Mouse (Mus musculus) limb, embryonic 11.5 days (tissue): Measurements from ENCODE around the gene Cenpf. TPM values are rescaled to one million over a fixed set of nuclear protein-coding genes. Genes with fewer than 3 reads are reported as not detected.

Source experiments
- ATAC-seq: fragments of 200-750 bp; cut with Nextera tagmentation; 2 replicates; pipeline ENCODE4 v1.8.0; 2017; ENCODE audit warnings: low read depth; ENCODE audit not compliant: insufficient number of reproducible peaks, low FRiP score, low TSS enrichment
- DNase-seq: peaks from one replicate; pipeline ENCODE4 v3.0.0-alpha.2; 2015; ENCODE audit warnings: low spot score
- H3K27ac ChIP-seq: fragments of 300-500 bp; sonication (generic); replicated peaks from 2 replicates; pipeline ENCODE4 v1.5.1; 2014; ENCODE audit warnings: low read depth, mild to moderate bottlenecking, low read length
- H3K27me3 ChIP-seq: fragments of 300-500 bp; sonication (generic); 2 replicates; pipeline ENCODE4 v1.6.1; 2014; ENCODE audit warnings: mild to moderate bottlenecking, low read length, mixed read lengths; ENCODE audit not compliant: control insufficient read depth, insufficient read depth
- H3K36me3 ChIP-seq: fragments of 300-500 bp; sonication (generic); 2 replicates; pipeline ENCODE4 v1.6.1; 2014; ENCODE audit warnings: mild to moderate bottlenecking, low read length, moderate library complexity, mixed read lengths; ENCODE audit not compliant: control insufficient read depth, insufficient read depth
- H3K4me1 ChIP-seq: fragments of 300-500 bp; sonication (generic); 2 replicates; pipeline ENCODE4 v1.6.1; 2014; ENCODE audit warnings: low read length, mixed read lengths; ENCODE audit not compliant: control insufficient read depth, insufficient read depth
- H3K4me2 ChIP-seq: fragments of 300-500 bp; sonication (generic); 2 replicates; pipeline ENCODE4 v1.6.1; 2014; ENCODE audit warnings: low read depth, mild to moderate bottlenecking, moderate library complexity; ENCODE audit not compliant: severe bottlenecking
- H3K4me3 ChIP-seq: fragments of 300-500 bp; sonication (generic); 2 replicates; pipeline ENCODE4 v1.5.1; 2014; ENCODE audit warnings: low read depth, low read length
- H3K9ac ChIP-seq: fragments of 300-500 bp; sonication (generic); 2 replicates; pipeline ENCODE4 v1.6.1; 2014; ENCODE audit warnings: mild to moderate bottlenecking, low read length
- H3K9me3 ChIP-seq: fragments of 300-500 bp; sonication (generic); 2 replicates; pipeline ENCODE4 v1.6.1; 2016; ENCODE audit warnings: low read length; ENCODE audit not compliant: control insufficient read depth
- WGBS: fragments of 180-500 bp; shearing (Covaris S2); extraction: QIAGEN DNeasy Blood & Tissue Kit; methylation state at CpG from one replicate; pipeline ENCODE4 v1.1.7; 2014; 5-methylcytosine and 5-hydroxymethylcytosine counted together
- polyA plus RNA-seq: library from polyadenylated mRNA; unstranded; fragments of >200 nt; fragmentation: Nextera tagmentation; extraction: Ambion mirVana; gene quantifications from 2 replicates; pipeline ENCODE4 v1.2.1, GENCODE M21; 2014

The Cenpf gene
- polyA plus RNA-seq, 1 experiment from 2014 or later = 96.7 TPM

DNA sequence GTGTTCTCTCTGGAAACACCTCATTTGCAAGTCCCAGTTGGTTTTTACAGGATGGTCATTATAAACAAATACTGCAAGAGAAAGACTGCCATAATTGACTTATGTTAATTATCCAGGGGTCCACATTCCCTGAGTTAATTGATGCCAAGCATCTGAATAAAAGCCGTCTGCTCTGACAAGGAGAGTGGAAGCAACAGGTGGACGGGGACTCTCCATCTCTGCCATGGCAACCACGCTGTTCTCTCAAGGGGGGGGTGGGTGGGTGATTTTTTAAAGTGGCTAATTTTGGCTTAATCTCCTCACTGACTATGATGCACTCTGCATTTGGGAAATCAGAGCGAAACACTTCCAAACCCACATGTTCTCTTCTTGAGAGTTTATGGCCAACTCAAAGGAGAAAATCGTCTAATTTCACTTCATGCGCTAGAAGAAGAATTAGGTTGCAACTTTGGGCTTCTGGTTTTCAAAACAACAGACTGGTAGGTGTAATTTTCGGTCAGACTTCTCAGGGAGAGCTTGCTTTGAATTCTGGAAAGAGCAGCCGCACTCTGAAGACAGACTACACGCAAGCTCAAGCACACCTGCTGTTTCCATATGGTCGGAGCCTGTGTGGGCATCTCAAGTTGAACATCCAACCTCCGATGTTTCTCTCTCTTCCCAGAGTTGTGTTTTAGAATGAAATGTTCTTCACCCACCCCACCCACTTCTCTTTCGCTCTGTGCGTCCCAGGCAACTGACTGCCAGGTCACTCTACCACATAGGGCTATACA is 55.8 kb downstream of the Cenpf start:
- no peak for ATAC-seq

GRCm38 (mm10) chr1:189630026-189630425 is 57.9 kb downstream of the Cenpf start:
- WGBS = 83% methylated on average over 6 of the region's 6 CpGs
- Histone ChIP-seq H3K27me3 (no peaks in the 10 kb centered on the region), H3K9me3 (no peaks in the 10 kb centered on the region), H3K27ac (no peak overlapping the region), H3K4me3 (no peak overlapping the region), H3K4me2 (no peak overlapping the region), H3K36me3 (no peaks in the 10 kb centered on the region), H3K9ac (no peak overlapping the region), H3K4me1 (no peaks in the 10 kb centered on the region)
- DNase-seq = no peak
- no peak for ATAC-seq

More for the DNA sequence above, 55.8 kb downstream of the Cenpf start:
- H3K4me1 ChIP-seq = no peaks in the 10 kb centered on the region
- H3K36me3 ChIP-seq = no peaks in the 10 kb centered on the region
- WGBS = 78% methylated on average over 13 of the region's 13 CpGs
- H3K27ac ChIP-seq = no peak overlapping the region
- no peak for DNase-seq
- no peaks in the 10 kb centered on the region for H3K9me3 ChIP-seq
- H3K4me2 ChIP-seq = no peak overlapping the region
- H3K9ac ChIP-seq = no peak overlapping the region
- H3K27me3 ChIP-seq = no peaks in the 10 kb centered on the region
- H3K4me3 ChIP-seq = no peak overlapping the region

DNA sequence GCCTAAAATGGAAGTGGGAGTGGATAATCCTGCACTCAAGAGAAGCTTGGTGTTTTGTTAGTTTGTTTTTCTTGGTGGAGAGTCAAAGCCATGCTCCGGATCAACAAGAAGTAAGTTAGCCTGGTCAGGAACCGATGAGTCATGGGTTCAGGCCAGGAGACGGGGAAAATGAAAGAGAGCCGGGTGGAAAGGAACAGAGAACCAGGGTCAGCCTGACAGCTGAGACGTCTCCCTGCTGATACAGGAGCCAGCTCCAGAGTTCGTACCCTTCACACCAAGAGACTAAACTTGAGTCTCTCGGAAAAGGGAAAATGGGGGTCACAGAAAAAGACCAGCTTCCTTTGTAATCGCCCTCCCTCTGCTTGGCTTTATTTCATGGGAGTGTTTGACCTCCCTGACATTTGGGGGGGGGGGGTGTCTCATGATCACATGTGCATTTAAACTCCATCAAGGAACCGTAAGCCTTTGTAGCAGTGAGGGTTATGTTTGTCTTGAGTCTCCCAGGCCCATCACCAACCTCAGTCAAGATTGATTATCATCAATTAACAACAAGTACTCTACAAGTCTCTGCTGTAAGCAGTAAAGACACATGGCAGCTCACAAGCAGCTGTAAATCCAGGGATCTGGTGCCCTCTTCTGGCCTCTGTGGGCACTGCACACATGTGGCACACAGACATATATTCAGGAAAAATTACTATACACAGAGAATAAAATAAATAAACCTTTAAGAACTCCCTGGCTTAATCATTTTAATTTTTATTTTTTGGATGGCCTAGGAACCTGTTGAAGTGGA is 59.7 kb downstream of the Cenpf start:
- no peak overlapping the region for H3K4me3 ChIP-seq
- ATAC-seq = no peak

GRCm38 (mm10) chr1:189624756-189625155 is 63.1 kb downstream of the Cenpf start:
- Histone ChIP-seq H3K4me2 (no peak overlapping the region), H3K9ac (no peak overlapping the region), H3K4me3 (no peak overlapping the region), H3K36me3 (no peaks in the 10 kb centered on the region), H3K9me3 (no peaks in the 10 kb centered on the region), H3K4me1 (no peaks in the 10 kb centered on the region), H3K27me3 (no peaks in the 10 kb centered on the region), H3K27ac (no peak overlapping the region)
- no peak for ATAC-seq
- WGBS = 88% methylated on average over 7 of the region's 7 CpGs
- no peak for DNase-seq

More for the DNA sequence above, 59.7 kb downstream of the Cenpf start:
- DNase-seq = peak; percentile 89
- Histone ChIP-seq H3K4me1 (no peaks in the 10 kb centered on the region), H3K27me3 (no peaks in the 10 kb centered on the region), H3K9ac (no peak overlapping the region), H3K27ac (no peak overlapping the region), H3K36me3 (no peaks in the 10 kb centered on the region), H3K9me3 (no peaks in the 10 kb centered on the region), H3K4me2 (no peak overlapping the region)
- 72% methylated on average over 9 of the region's 9 CpGs for WGBS

DNA sequence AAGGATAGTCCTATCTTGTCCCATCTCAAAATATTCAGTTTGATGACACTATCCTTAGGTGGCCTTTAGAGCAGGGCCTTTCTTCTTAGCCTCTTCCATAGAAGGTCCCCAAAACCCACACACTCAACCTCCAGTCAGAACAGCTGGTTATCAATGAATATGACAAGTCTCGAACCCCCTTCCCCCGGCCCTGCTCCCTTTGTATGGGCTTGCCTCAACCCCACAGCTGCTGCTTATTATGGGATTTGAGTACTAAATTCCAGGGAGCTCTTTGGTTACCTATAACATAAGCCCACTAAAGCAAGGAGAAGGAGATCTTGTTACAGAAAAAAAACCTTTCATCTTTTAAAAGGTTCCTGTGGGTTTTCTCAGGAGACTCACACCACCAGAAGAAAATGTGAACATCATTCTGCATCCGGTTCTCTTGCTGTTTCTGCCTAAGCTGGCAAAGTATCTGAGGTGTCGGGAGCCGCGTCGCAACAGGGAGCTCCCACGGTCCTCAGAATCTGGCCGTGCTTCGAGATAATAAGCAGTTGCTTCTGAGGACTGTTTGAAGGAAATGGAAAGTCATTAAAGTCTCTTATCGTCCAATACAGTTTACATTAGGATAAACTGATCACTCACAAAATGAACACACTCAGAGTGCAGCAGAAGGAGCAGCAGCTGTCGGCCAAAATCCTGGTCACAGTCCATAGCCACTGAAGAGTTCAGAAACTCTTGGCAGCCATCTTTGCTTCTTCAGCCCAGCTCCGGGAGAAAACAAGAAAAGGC is 68.7 kb downstream of the Cenpf start:
- Histone ChIP-seq H3K4me3 (no peak overlapping the region), H3K9ac (no peak overlapping the region), H3K27ac (no peak overlapping the region), H3K4me1 (no peaks in the 10 kb centered on the region), H3K27me3 (no peaks in the 10 kb centered on the region), H3K9me3 (no peaks in the 10 kb centered on the region), H3K36me3 (no peaks in the 10 kb centered on the region), H3K4me2 (no peak overlapping the region)
- peak; percentile 43 for DNase-seq
- 50% methylated on average over 13 of the region's 13 CpGs for WGBS
- ATAC-seq = peak; percentile 67; the same call in 1 of the 2 replicates

GRCm38 (mm10) chr1:189617381-189617780 is 70.5 kb downstream of the Cenpf start:
- H3K4me1 ChIP-seq = no peaks in the 10 kb centered on the region
- no peak overlapping the region for H3K27ac ChIP-seq
- H3K4me2 ChIP-seq = no peak overlapping the region
- H3K4me3 ChIP-seq = no peak overlapping the region
- no peaks in the 10 kb centered on the region for H3K27me3 ChIP-seq
- ATAC-seq = no peak
- no peak overlapping the region for H3K9ac ChIP-seq
- no peak for DNase-seq
- no peaks in the 10 kb centered on the region for H3K9me3 ChIP-seq
- H3K36me3 ChIP-seq = no peaks in the 10 kb centered on the region
- 89% methylated on average over 5 of the region's 5 CpGs for WGBS

GRCm38 (mm10) chr1:189615246-189615645 is 72.6 kb downstream of the Cenpf start:
- H3K4me1 ChIP-seq = no peaks in the 10 kb centered on the region
- no peak overlapping the region for H3K27ac ChIP-seq
- H3K27me3 ChIP-seq = no peaks in the 10 kb centered on the region
- no peaks in the 10 kb centered on the region for H3K9me3 ChIP-seq
- no peaks in the 10 kb centered on the region for H3K36me3 ChIP-seq
- H3K4me3 ChIP-seq = no peak overlapping the region
- 85% methylated on average over 7 of the region's 7 CpGs for WGBS
- DNase-seq (no peak), ATAC-seq (no peak)
- H3K4me2 ChIP-seq = no peak overlapping the region
- no peak overlapping the region for H3K9ac ChIP-seq

GRCm38 (mm10) chr1:189613076-189613475 is 74.8 kb downstream of the Cenpf start:
- H3K9me3 ChIP-seq = no peaks in the 10 kb centered on the region
- ATAC-seq = no peak
- no peak overlapping the region for H3K4me3 ChIP-seq
- DNase-seq = no peak
- H3K36me3 ChIP-seq = no peaks in the 10 kb centered on the region
- H3K4me2 ChIP-seq = no peak overlapping the region
- 60% methylated on average over 7 of the region's 7 CpGs for WGBS
- no peaks in the 10 kb centered on the region for H3K27me3 ChIP-seq
- H3K4me1 ChIP-seq = 0 out of 2 replicates have a peak, but pooled peaks cover 4% of the 10 kb centered on the region
- H3K9ac ChIP-seq = no peak overlapping the region
- no peak overlapping the region for H3K27ac ChIP-seq
